Mouse (Mus musculus): ENCODE data around the gene E2f7. TPM values are rescaled to one million over a fixed set of nuclear protein-coding genes. Genes with fewer than 3 reads are reported as not detected.
"Not testable (repeated sequence)": the region's sequence is repeated elsewhere in the genome, so short reads cannot be mapped to it uniquely, and the experiment has no call there.

E2f7 gene
- total RNA-seq, 2 experiments from 2014 or later: 0.43 to 0.73 TPM

- DNase-seq: peak; percentile 34
- TF ChIP-seq CTCF (IDR thresholded peaks at IDR 0.05): no peak
- Histone ChIP-seq H3K27ac (no peak overlapping the region), H3K4me3 (no peak overlapping the region)
- intact Hi-C loops (cut with DNase I): no loop called here
These were observed 4.5 kb downstream of the E2f7 start for GRCm38 (mm10) chr10:110749510-110750305.

GRCm38 (mm10) chr10:110752849-110753248 lies 7.6 kb downstream of the E2f7 start:
- no peak for DNase-seq
- H3K27ac ChIP-seq: peak overlapping the region; percentile 63
- TF ChIP-seq CTCF (IDR thresholded peaks at IDR 0.05): no peak
- intact Hi-C loops (cut with DNase I): no loop called here
- peak overlapping the region; percentile 21; the same call in 1 of the 2 replicates for H3K4me3 ChIP-seq

GRCm38 (mm10) chr10:110755556-110755955 lies 10.3 kb downstream of the E2f7 start:
- no peak overlapping the region for H3K4me3 ChIP-seq
- H3K27ac ChIP-seq: no peak overlapping the region
- TF ChIP-seq CTCF (IDR thresholded peaks at IDR 0.05): no peak
- intact Hi-C loops (cut with DNase I): no loop called here
- DNase-seq: no peak

GRCm38 (mm10) chr10:110756271-110756793 lies 11.1 kb downstream of the E2f7 start:
- no peak for DNase-seq
- H3K4me3 ChIP-seq: no peak overlapping the region
- no peak for TF ChIP-seq CTCF (IDR thresholded peaks at IDR 0.05)
- no peak overlapping the region for H3K27ac ChIP-seq
- intact Hi-C loops (cut with DNase I): no loop called here

GRCm38 (mm10) chr10:110760552-110760951 lies 15.3 kb downstream of the E2f7 start:
- intact Hi-C loops (cut with DNase I): loop anchor here (2.0 kb wide), 1 partner anchor 34 kb away; no protein-coding TSS in a partner anchor
- not testable (repeated sequence) for H3K4me3 ChIP-seq, H3K27ac ChIP-seq
- DNase-seq: peak; percentile 38
- TF ChIP-seq CTCF (IDR thresholded peaks at IDR 0.05): peak; percentile 71

- no peak overlapping the region for H3K4me3 ChIP-seq
- intact Hi-C loops (cut with DNase I): no loop called here
- DNase-seq: no peak
- H3K27ac ChIP-seq: no peak overlapping the region
- TF ChIP-seq CTCF (IDR thresholded peaks at IDR 0.05): no peak
These were observed 17.1 kb downstream of the E2f7 start for GRCm38 (mm10) chr10:110762134-110762884.

- no peak for TF ChIP-seq CTCF (IDR thresholded peaks at IDR 0.05)
- no peak for DNase-seq
- no peak overlapping the region for H3K4me3 ChIP-seq
These were observed 18.2 kb downstream of the E2f7 start for GRCm38 (mm10) chr10:110763416-110763815.

GRCm38 (mm10) chr10:110769538-110769937 lies 24.3 kb downstream of the E2f7 start:
- intact Hi-C loops (cut with DNase I): no loop called here
- H3K4me3 ChIP-seq: no peak overlapping the region
- no peak for DNase-seq
- no peak for TF ChIP-seq CTCF (IDR thresholded peaks at IDR 0.05)
- H3K27ac ChIP-seq: no peak overlapping the region

More at GRCm38 (mm10) chr10:110763416-110763815, 18.2 kb downstream of the E2f7 start:
- H3K27ac ChIP-seq: no peak overlapping the region
- intact Hi-C loops (cut with DNase I): no loop called here

- TF ChIP-seq CTCF (IDR thresholded peaks at IDR 0.05): no peak
- H3K4me3 ChIP-seq: no peak overlapping the region
- no peak overlapping the region for H3K27ac ChIP-seq
- intact Hi-C loops (cut with DNase I): no loop called here
- DNase-seq: no peak
These were observed 28.0 kb downstream of the E2f7 start for GRCm38 (mm10) chr10:110773201-110773600.

GRCm38 (mm10) chr10:110773878-110774277 lies 28.6 kb downstream of the E2f7 start:
- Histone ChIP-seq H3K4me3 (no peak overlapping the region), H3K27ac (no peak overlapping the region)
- no peak for DNase-seq
- TF ChIP-seq CTCF (IDR thresholded peaks at IDR 0.05): no peak
- intact Hi-C loops (cut with DNase I): no loop called here

- intact Hi-C loops (cut with DNase I): no loop called here
- no peak for TF ChIP-seq CTCF (IDR thresholded peaks at IDR 0.05)
- H3K27ac ChIP-seq: no peak overlapping the region
- no peak for DNase-seq
- no peak overlapping the region for H3K4me3 ChIP-seq
These were observed 36.5 kb downstream of the E2f7 start for GRCm38 (mm10) chr10:110781772-110782171.

- DNase-seq: no peak
- no peak overlapping the region for H3K4me3 ChIP-seq
- TF ChIP-seq CTCF (IDR thresholded peaks at IDR 0.05): peak; percentile 36
- intact Hi-C loops (cut with DNase I): no loop called here
- no peak overlapping the region for H3K27ac ChIP-seq
These were observed 37.4 kb downstream of the E2f7 start for GRCm38 (mm10) chr10:110782655-110783054.
